Mouse (Mus musculus) heart, postnatal 14 days (tissue): Measurements from ENCODE around the gene AC131692.1. TPM values are rescaled to one million over a fixed set of nuclear protein-coding genes. Genes with fewer than 3 reads are reported as not detected.

ENCODE experiments used
- DNase-seq, 2 experiments: peaks; one replicate each; pipeline ENCODE4 v3.0.0; 2021 to 2022
- intact Hi-C: fragments of 180-260 bp; cut with DNase I; formaldehyde crosslinking; loops from one replicate; pipeline ENCODE4 v1.15.1; 2025
- long read RNA-seq, 2 experiments: library from polyadenylated mRNA; stranded (forward); transcript quantifications; one replicate each; pipeline ENCODE4 v2.0.0; 2021
- total RNA-seq, 2 experiments: library from RNA; stranded (reverse); gene quantifications; 2 replicates each; pipeline ENCODE4 v1.2.3; 2021

The AC131692.1 gene
- not detected for total RNA-seq
- long read RNA-seq, experiment 1: 0 reads
- long read RNA-seq, experiment 2: 0 reads

GRCm38 (mm10) chr19:6094119-6094518 lies at the start of gene AC131692.1:
Gene AC131692.1 (plus strand): TSS chr19:6094419.
- intact Hi-C loops: no loop called here
- DNase-seq: no peak

GRCm38 (mm10) chr19:6045366-6046293 lies 48.6 kb upstream of the AC131692.1 start:
- DNase-seq: no peak
- intact Hi-C loops: loop anchor here (2.0 to 5.0 kb wide), 3 partner anchors 81 to 128 kb away; partner anchors contain the start of genes Pola2 and Snx15

- peak; percentile 89 to 90 for DNase-seq
- intact Hi-C loops: loop anchor here (5.0 kb wide), 2 partner anchors 81 to 129 kb away; partner anchors contain the start of gene Snx15
These were observed 47.7 kb upstream of the AC131692.1 start, which contains the start of gene Syvn1 for GRCm38 (mm10) chr19:6046294-6047153. Gene Syvn1 (plus strand): TSS chr19:6046576.

GRCm38 (mm10) chr19:6047154-6047898 lies 46.9 kb upstream of the AC131692.1 start:
- DNase-seq: peak in 1 of 2 experiments; percentile 23
- intact Hi-C loops: loop anchor here (5.0 kb wide), 2 partner anchors 80 to 130 kb away; partner anchors contain the start of gene Snx15

GRCm38 (mm10) chr19:6047899-6048166 lies 46.4 kb upstream of the AC131692.1 start:
- no peak for DNase-seq
- intact Hi-C loops: loop anchor here (5.0 kb wide), 2 partner anchors 79 to 131 kb away; partner anchors contain the start of gene Snx15

GRCm38 (mm10) chr19:6048681-6049410 lies 45.4 kb upstream of the AC131692.1 start:
- intact Hi-C loops: loop anchor here (5.0 kb wide), 2 partner anchors 78 to 132 kb away; partner anchors contain the start of gene Snx15

GRCm38 (mm10) chr19:6052516-6052915 lies 41.7 kb upstream of the AC131692.1 start:
- intact Hi-C loops: no loop called here
- DNase-seq: no peak

More at GRCm38 (mm10) chr19:6048681-6049410, 45.4 kb upstream of the AC131692.1 start:
- DNase-seq: no peak

- intact Hi-C loops: no loop called here
- no peak for DNase-seq
These were observed 39.9 kb upstream of the AC131692.1 start for GRCm38 (mm10) chr19:6054296-6054695.

- intact Hi-C loops: loop anchor here (2.0 kb wide), 1 partner anchor 28 kb away; the partner anchor contains the start of genes Cdca5 and Zfpl1
- DNase-seq: no peak
These were observed 37.5 kb upstream of the AC131692.1 start for GRCm38 (mm10) chr19:6056696-6057095.

- intact Hi-C loops: loop anchor here (2.0 kb wide), 1 partner anchor 27 kb away; the partner anchor contains the start of genes Cdca5 and Zfpl1
- peak; percentile 99 to 100 for DNase-seq
These were observed 36.7 kb upstream of the AC131692.1 start, which contains the start of the genes Mrpl49 and Fau for GRCm38 (mm10) chr19:6057313-6058096. Gene Mrpl49 (minus strand): TSS chr19:6057785. Gene Fau (plus strand): TSS chr19:6057844.

- intact Hi-C loops: no loop called here
- no peak for DNase-seq
These were observed 35.7 kb upstream of the AC131692.1 start for GRCm38 (mm10) chr19:6058513-6058912.

- intact Hi-C loops: no loop called here
- no peak for DNase-seq
These were observed 35.3 kb upstream of the AC131692.1 start for GRCm38 (mm10) chr19:6058966-6059365.

- intact Hi-C loops: loop anchor here (10.0 kb wide), 1 partner anchor 274 kb away; the partner anchor contains the start of gene Men1
These were observed 33.1 kb upstream of the AC131692.1 start, which contains the start of gene Znhit2 for GRCm38 (mm10) chr19:6061021-6061533. Gene Znhit2 (plus strand): TSS chr19:6061192.

GRCm38 (mm10) chr19:6061641-6062302 lies 32.4 kb upstream of the AC131692.1 start:
- intact Hi-C loops: loop anchor here (10.0 kb wide), 1 partner anchor 273 kb away; the partner anchor contains the start of gene Men1
- peak in 1 of 2 experiments; percentile 45 for DNase-seq

More at GRCm38 (mm10) chr19:6061021-6061533, 33.1 kb upstream of the AC131692.1 start, which contains the start of gene Znhit2:
- peak; percentile 89 to 93 for DNase-seq

- intact Hi-C loops: loop anchor here (10.0 kb wide), 1 partner anchor 272 kb away; the partner anchor contains the start of gene Men1
- no peak for DNase-seq
These were observed 31.8 kb upstream of the AC131692.1 start for GRCm38 (mm10) chr19:6062418-6062817.

- intact Hi-C loops: loop anchor here (10.0 kb wide), 1 partner anchor 272 kb away; the partner anchor contains the start of gene Men1
- DNase-seq: no peak
These were observed 31.1 kb upstream of the AC131692.1 start for GRCm38 (mm10) chr19:6063081-6063480.

GRCm38 (mm10) chr19:6066571-6066970 lies 27.6 kb upstream of the AC131692.1 start:
- no peak for DNase-seq
- intact Hi-C loops: loop anchor here (10.0 kb wide), 1 partner anchor 268 kb away; the partner anchor contains the start of gene Men1
